Mouse (Mus musculus): Measurements from ENCODE around the gene Rps26.

DNA sequence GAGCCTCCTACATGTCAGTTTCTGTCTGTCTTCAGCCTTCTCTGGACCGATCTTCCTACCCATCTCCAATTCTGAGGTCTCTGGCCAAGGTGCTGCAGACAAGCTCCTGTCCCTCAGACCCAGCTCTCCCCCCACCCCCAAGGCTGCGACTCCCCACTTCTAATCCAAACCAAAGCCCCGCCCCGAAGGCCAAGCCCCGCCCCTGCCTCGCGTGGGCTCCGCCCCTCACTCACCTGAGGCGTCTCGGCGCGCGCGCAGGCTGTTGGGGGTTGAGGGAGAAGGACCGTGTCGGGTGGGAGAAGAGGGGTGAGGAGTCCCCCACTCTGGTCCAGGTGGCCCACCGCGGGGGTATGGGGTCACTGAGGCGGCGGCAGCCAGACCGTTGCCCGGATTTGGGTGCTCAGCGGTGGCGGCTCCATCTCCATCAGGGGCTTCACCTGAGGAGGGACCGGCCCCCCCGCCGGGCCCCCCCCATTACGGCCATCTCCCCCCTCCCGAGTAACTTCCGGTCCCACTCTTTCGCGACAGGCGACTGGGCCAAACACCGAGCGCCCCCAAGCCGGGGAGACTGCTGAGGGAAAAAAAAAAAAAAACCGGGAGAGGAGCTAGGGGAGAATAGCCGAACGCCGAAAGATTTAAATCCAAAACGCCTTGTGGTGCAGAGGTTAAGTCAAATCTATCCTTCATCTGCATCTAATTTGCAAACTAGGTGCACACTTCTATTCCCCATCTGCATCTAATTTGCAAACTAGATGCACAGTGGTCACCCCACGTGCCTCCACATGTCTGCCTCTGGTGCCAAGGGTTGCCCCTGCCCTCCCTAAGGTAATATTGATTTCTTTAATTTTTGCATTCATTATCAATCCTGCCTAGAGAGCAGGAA lies 42.5 kb upstream of the Rps26 start:
- TF ChIP-seq CTCF (IDR thresholded peaks at IDR 0.05; ENCODE audit: borderline replicate concordance, extremely low read depth, insufficient read depth, insufficient read length) (no peak), POLR2A (IDR thresholded peaks at IDR 0.05; ENCODE audit: borderline replicate concordance, extremely low read depth, insufficient read depth, insufficient read length, poor library complexity, severe bottlenecking) (no peak)
